Mouse (Mus musculus) ovary, postnatal 14 days (tissue): Measurements from ENCODE around the gene Gtf2i.
"Not testable (repeated sequence)": the region's sequence is repeated elsewhere in the genome, so short reads cannot be mapped to it uniquely, and the experiment has no call there.

Source experiments
- DNase-seq: peaks from one replicate; pipeline ENCODE4 v3.0.0; 2022; ENCODE audit warnings: low spot score

Gene Gtf2i

GRCm38 (mm10) chr5:134314688-134315622, at the start of gene Gtf2i:
Gene Gtf2i, minus strand, starts transcription at chr5:134314760.
- peak; percentile 87 for DNase-seq

GRCm38 (mm10) chr5:134359101-134359500, 44.5 kb upstream of the Gtf2i start:
- no peak for DNase-seq

- not testable (repeated sequence) for DNase-seq
These were observed 40.8 kb upstream of the Gtf2i start for GRCm38 (mm10) chr5:134355372-134355771.

GRCm38 (mm10) chr5:134353117-134353516, 38.6 kb upstream of the Gtf2i start:
- no peak for DNase-seq

- DNase-seq: no peak
These were observed 38.0 kb upstream of the Gtf2i start for GRCm38 (mm10) chr5:134352527-134353001.

- peak; percentile 38 for DNase-seq
These were observed 36.1 kb upstream of the Gtf2i start for GRCm38 (mm10) chr5:134350660-134351059.

- DNase-seq: no peak
These were observed 32.5 kb upstream of the Gtf2i start for GRCm38 (mm10) chr5:134347066-134347465.

- DNase-seq: no peak
These were observed 30.9 kb upstream of the Gtf2i start for GRCm38 (mm10) chr5:134345449-134345848.

- DNase-seq: no peak
These were observed 29.5 kb upstream of the Gtf2i start for GRCm38 (mm10) chr5:134344076-134344475.

- DNase-seq: not testable (repeated sequence)
These were observed 29.0 kb upstream of the Gtf2i start for GRCm38 (mm10) chr5:134343530-134343929.

- no peak for DNase-seq
These were observed 28.1 kb upstream of the Gtf2i start for GRCm38 (mm10) chr5:134342503-134343205.

GRCm38 (mm10) chr5:134341721-134342120, 27.2 kb upstream of the Gtf2i start:
- no peak for DNase-seq

- DNase-seq: no peak
These were observed 26.8 kb upstream of the Gtf2i start for GRCm38 (mm10) chr5:134341321-134341720.

- DNase-seq: no peak
These were observed 25.6 kb upstream of the Gtf2i start for GRCm38 (mm10) chr5:134340101-134340522.

- DNase-seq: not testable (repeated sequence)
These were observed 22.5 kb upstream of the Gtf2i start for GRCm38 (mm10) chr5:134337012-134337411.

GRCm38 (mm10) chr5:134332743-134333142, 18.2 kb upstream of the Gtf2i start:
- DNase-seq: no peak

- DNase-seq: no peak
These were observed 15.5 kb upstream of the Gtf2i start for GRCm38 (mm10) chr5:134330082-134330481.

- DNase-seq: no peak
These were observed 14.8 kb upstream of the Gtf2i start for GRCm38 (mm10) chr5:134329311-134329710.

- DNase-seq: no peak
These were observed 14.0 kb upstream of the Gtf2i start for GRCm38 (mm10) chr5:134328482-134329001.

- no peak for DNase-seq
These were observed 11.5 kb upstream of the Gtf2i start for GRCm38 (mm10) chr5:134325856-134326566.

- DNase-seq: no peak
These were observed 9.3 kb upstream of the Gtf2i start for GRCm38 (mm10) chr5:134323869-134324268.

- DNase-seq: no peak
These were observed 8.8 kb upstream of the Gtf2i start for GRCm38 (mm10) chr5:134323311-134323710.
